In the genomic region with DNA sequence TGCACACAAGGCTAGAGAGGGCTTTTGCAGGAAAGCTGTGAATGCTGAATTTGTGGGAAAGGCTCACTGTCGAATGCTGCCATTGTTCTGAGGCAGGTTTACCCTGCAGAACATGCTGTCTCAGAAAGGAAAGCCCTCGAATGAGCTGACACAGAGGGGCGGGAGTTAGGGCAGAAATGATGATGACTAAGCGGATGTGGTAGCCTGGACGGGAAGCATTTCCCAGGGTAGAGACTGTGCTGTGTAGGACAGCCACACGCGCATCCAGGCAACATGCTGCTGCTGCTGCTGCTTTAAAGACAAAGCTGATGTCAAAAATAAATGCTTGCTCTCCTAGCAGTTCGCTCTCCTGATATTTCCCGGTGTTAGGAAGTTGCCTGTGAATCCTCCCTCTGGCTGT, we compare ENCODE assay signal across 8 mouse cellular contexts. TPM values are rescaled to one million over a fixed set of nuclear protein-coding genes. Genes with fewer than 3 reads are reported as not detected.
DNase-seq lines count a peak whose midpoint lies in the region; ATAC-seq and TF ChIP-seq lines count a peak whose summit lies in the region.

No protein-coding gene starts in this region.

- H3K4me3 ChIP-seq in kidney, embryonic 14.5 days (ENCODE audit: low read length), result no peak overlapping the region
- no peak overlapping the region for H3K4me3 ChIP-seq in lung, embryonic 14.5 days (ENCODE audit: low read depth, low read length)
- no peak overlapping the region for H3K4me3 ChIP-seq in stomach, embryonic 16.5 days (replicated peaks; ENCODE audit: low read length)

- WGBS in kidney, embryonic 14.5 days, result 57% methylated on average over 9 of the region's 9 CpGs
- 51% methylated on average over 9 of the region's 9 CpGs for WGBS in lung, embryonic 14.5 days
- WGBS in stomach, embryonic 16.5 days, result 48% methylated on average over 9 of the region's 9 CpGs

- H3K27ac ChIP-seq in kidney, embryonic 14.5 days (ENCODE audit: low read depth, low read length), result no peak overlapping the region
- no peak overlapping the region for H3K27ac ChIP-seq in lung, embryonic 14.5 days (ENCODE audit: low read depth)
- no peak overlapping the region for H3K27ac ChIP-seq in stomach, embryonic 16.5 days (ENCODE audit: low read length)

- no peak for ATAC-seq in kidney, embryonic 14.5 days (ENCODE audit: low FRiP score, low TSS enrichment)
- no peak for ATAC-seq in lung, embryonic 14.5 days (ENCODE audit: insufficient read depth)
- ATAC-seq in stomach, embryonic 16.5 days (ENCODE audit: insufficient read depth, low FRiP score), result peak; percentile 9; the same call in 1 of the 2 replicates

- peak; percentile 20 for DNase-seq in kidney, adult 18-20 months
- DNase-seq in R1 (ENCODE audit: low read depth, low spot score), result peak; percentile 57
- peak; percentile 39 to 61 for DNase-seq in heart, adult 9 months (ENCODE audit: low spot score in 2 of 2)
- peak; percentile 31 for DNase-seq in lung, embryonic 14.5 days
- DNase-seq in cerebellum, postnatal 4 days (ENCODE audit: low spot score in 2 of 2), result no peak
- DNase-seq in layer of hippocampus, adult 9-10 months (ENCODE audit: low spot score), result no peak

- H3K36me3 ChIP-seq in kidney, embryonic 14.5 days (ENCODE audit: control insufficient read depth, insufficient read depth, low read length), result no peaks in the 10 kb centered on the region
- no peaks in the 10 kb centered on the region for H3K36me3 ChIP-seq in lung, embryonic 14.5 days (ENCODE audit: insufficient read depth)
- H3K36me3 ChIP-seq in stomach, embryonic 16.5 days (ENCODE audit: control insufficient read depth, insufficient read depth, low read length), result no peaks in the 10 kb centered on the region

- TF ChIP-seq CTCF in lung, embryonic 14.5 days (IDR thresholded peaks at IDR 0.05; ENCODE audit: low read depth), result no peak

- no peaks in the 10 kb centered on the region for H3K27me3 ChIP-seq in kidney, embryonic 14.5 days (ENCODE audit: control insufficient read depth, insufficient read depth, low read length)
- no peaks in the 10 kb centered on the region for H3K27me3 ChIP-seq in lung, embryonic 14.5 days (ENCODE audit: insufficient read depth, low read length)
- no peaks in the 10 kb centered on the region for H3K27me3 ChIP-seq in stomach, embryonic 16.5 days (ENCODE audit: control insufficient read depth, insufficient read depth, low read length)

- no peaks in the 10 kb centered on the region for H3K4me1 ChIP-seq in kidney, embryonic 14.5 days (ENCODE audit: control insufficient read depth, insufficient read depth, low read length)
- H3K4me1 ChIP-seq in lung, embryonic 14.5 days (ENCODE audit: insufficient read depth), result no peaks in the 10 kb centered on the region
- no peaks in the 10 kb centered on the region for H3K4me1 ChIP-seq in stomach, embryonic 16.5 days (ENCODE audit: control insufficient read depth, insufficient read depth, low read length)

- H3K9ac ChIP-seq in kidney, embryonic 14.5 days (ENCODE audit: low read depth, low read length), result no peak overlapping the region
- H3K9ac ChIP-seq in lung, embryonic 14.5 days, result no peak overlapping the region
- no peak overlapping the region for H3K9ac ChIP-seq in stomach, embryonic 16.5 days (ENCODE audit: low read length)

- no peak overlapping the region for H3K4me2 ChIP-seq in kidney, embryonic 14.5 days (replicated peaks; ENCODE audit: low read depth, low read length)
- no peak overlapping the region for H3K4me2 ChIP-seq in lung, embryonic 14.5 days
- no peak overlapping the region for H3K4me2 ChIP-seq in stomach, embryonic 16.5 days (ENCODE audit: low read depth, low read length)

- H3K9me3 ChIP-seq in kidney, embryonic 14.5 days (ENCODE audit: control insufficient read depth, low read length), result no peaks in the 10 kb centered on the region
- H3K9me3 ChIP-seq in lung, embryonic 14.5 days (ENCODE audit: low read depth, low read length), result no peaks in the 10 kb centered on the region
- H3K9me3 ChIP-seq in stomach, embryonic 16.5 days (replicated peaks; ENCODE audit: control insufficient read depth, low read length), result no peaks in the 10 kb centered on the region

RNA-seq across cellular contexts. Expression of a gene that starts 24.9 kb away (rescaled TPM):
- 12.6 and 19.6 TPM in 2 replicates for polyA plus RNA-seq in kidney, embryonic 14.5 days (2014; fragmentation: Nextera tagmentation; extraction: Ambion mirVana)
- polyA plus RNA-seq in lung, embryonic 14.5 days (2014; fragmentation: Nextera tagmentation; extraction: Ambion mirVana), result 9.3 and 9.5 TPM in 2 replicates
- polyA plus RNA-seq in stomach, embryonic 16.5 days (2015; fragmentation: Nextera tagmentation; extraction: Ambion mirVana), result 19.4 and 20.2 TPM in 2 replicates

Comparison
In these comparisons a context has a peak if more than half of its experiments do, and no peak if none do; other contexts are left out.
1. DNase-seq: peak in kidney, adult 18-20 months (single experiment), R1 (single experiment), heart, adult 9 months (2 of 2) and lung, embryonic 14.5 days (single experiment); none in cerebellum, postnatal 4 days (0 of 2) and layer of hippocampus, adult 9-10 months (single experiment).